Mouse (Mus musculus) megakaryocyte-erythroid progenitor cell, adult 5-6 weeks (primary cell): ENCODE data around the gene Irf9. TPM values are rescaled to one million over a fixed set of nuclear protein-coding genes. Genes with fewer than 3 reads are reported as not detected.

Experiments
- ATAC-seq: replicated peaks from 2 replicates; pipeline ENCODE4 v1.8.0; 2016; ENCODE audit warnings: mild to moderate bottlenecking, inconsistent platforms; ENCODE audit not compliant: severe bottlenecking, poor library complexity, low FRiP score, low TSS enrichment
- total RNA-seq, 2 experiments: library from RNA; stranded (forward) in 1 of 2; stranded (reverse) in 1 of 2; fragments of 200-1000, 215-1000 nt in 1 of 2; fragments of >200 nt in 1 of 2; fragmentation: Nextera tagmentation in 1 of 2; gene quantifications; 2 replicates each; pipeline ENCODE4 v1.2.3; 2014 to 2017

The Irf9 gene
- total RNA-seq, 2 experiments from 2014 or later, result 41.7 to 65.2 TPM

DNA sequence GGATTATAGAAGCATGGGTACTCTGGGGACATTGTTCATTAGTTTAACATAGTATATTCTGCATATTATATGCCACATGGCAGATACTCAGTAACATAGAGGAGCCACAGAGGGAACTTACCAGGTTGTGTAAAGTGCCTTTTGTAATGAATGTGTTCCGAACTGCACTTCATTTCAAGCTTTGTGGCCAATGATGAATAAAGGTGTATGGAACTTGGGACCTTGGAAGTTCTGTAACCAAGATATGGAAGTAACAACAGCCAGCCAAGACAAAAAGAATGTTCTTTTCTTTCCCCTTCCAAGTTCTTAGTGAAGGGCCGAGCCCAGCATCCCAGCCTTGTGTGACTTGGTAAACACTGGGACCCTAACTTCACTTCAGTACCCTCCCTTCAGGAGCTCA, 46.5 kb downstream of the Irf9 start, which contains the start of gene Tssk4:
TSS of gene Tssk4 (plus strand) at position 301 of the 400 bp plus-strand sequence.
- no peak for ATAC-seq

DNA sequence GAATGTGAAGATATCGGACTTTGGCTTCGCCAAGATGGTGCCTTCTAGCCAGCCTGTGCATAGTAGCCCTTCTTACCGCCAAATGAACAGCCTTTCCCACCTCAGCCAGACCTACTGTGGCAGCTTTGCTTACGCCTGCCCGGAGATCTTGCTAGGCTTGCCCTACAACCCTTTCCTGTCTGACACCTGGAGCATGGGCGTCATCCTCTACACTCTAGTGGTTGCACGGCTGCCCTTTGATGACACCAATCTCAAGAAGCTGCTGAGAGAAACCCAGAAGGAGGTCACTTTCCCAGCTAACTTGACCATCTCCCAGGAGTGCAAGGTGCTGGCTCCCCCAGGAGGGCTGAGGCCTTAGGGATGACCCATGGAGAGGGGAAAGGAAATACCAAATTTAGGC, 48.2 kb downstream of the Irf9 start:
- no peak for ATAC-seq

DNA sequence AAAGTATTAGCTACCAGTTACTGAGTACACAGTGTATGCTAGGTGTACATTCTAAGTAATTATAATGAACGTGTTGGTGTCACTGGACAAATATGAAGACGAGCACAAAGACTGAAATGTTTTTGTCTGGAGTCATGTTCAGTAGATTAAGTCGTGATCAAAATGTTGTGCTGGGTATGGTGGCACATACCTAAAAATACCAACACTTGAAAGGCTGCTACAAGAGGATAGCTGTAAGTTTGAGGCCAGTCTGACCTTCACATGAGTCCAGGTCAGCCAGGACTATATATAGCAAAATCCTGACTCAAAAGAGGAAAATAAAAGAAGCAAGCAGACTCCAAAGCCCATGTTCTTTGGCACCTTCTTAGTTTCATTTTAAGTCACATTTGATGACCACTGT, 53.6 kb downstream of the Irf9 start:
- ATAC-seq, result no peak

DNA sequence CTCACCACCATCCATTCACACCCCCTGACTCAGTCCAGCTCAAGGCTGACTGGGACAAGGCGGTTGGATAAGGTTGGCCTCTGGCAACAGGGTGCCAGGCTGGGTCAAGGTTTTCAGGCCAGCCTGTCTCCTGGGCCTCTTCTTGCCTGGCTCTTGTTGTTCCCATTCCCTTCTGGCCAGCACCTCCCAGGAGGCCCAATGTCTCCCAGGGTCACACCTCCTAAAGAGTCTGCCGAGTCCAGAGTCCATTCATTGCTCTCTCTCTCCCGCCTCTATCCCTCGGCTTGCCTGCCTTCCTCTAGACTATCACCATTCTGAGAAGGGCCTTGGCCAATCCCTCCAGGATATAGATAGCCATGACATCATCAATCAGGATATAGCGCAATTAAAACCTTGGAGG, 54.6 kb downstream of the Irf9 start:
- no peak for ATAC-seq

Other genes starting within 250 kb of the Irf9 start
Only the 30 nearest of the 31 such genes appear.
- gene Dhrs4, start 124.8 kb upstream of the Irf9 start, total RNA-seq (2014; fragmentation: Nextera tagmentation), result 103 and 133 TPM in 2 replicates
- gene Dhrs4, start 124.8 kb upstream of the Irf9 start, total RNA-seq (2017), result 128 and 189 TPM in 2 replicates
- 0.77 and 1.3 TPM in 2 replicates for gene Carmil3, start 112.9 kb upstream of the Irf9 start, total RNA-seq (2014; fragmentation: Nextera tagmentation)
- gene Carmil3, start 112.9 kb upstream of the Irf9 start, total RNA-seq (2017), result 0.42 and 0.70 TPM in 2 replicates
- gene Cpne6, start 93.1 kb upstream of the Irf9 start, total RNA-seq (2014; fragmentation: Nextera tagmentation), result not detected in 2 replicates
- not detected in 2 replicates for gene Cpne6, start 93.1 kb upstream of the Irf9 start, total RNA-seq (2017)
- not detected in 2 replicates for gene Nrl, start 78.6 kb upstream of the Irf9 start, total RNA-seq (2014; fragmentation: Nextera tagmentation)
- not detected in 2 replicates for gene Nrl, start 78.6 kb upstream of the Irf9 start, total RNA-seq (2017)
- gene Pck2, start 63.3 kb upstream of the Irf9 start, total RNA-seq (2014; fragmentation: Nextera tagmentation), result 66.0 and 88.0 TPM in 2 replicates
- 48.7 and 55.6 TPM in 2 replicates for gene Pck2, start 63.3 kb upstream of the Irf9 start, total RNA-seq (2017)
- gene Dcaf11, start 43.6 kb upstream of the Irf9 start, total RNA-seq (2014; fragmentation: Nextera tagmentation), result 41.6 and 45.9 TPM in 2 replicates
- 48.3 and 115 TPM in 2 replicates for gene Dcaf11, start 43.6 kb upstream of the Irf9 start, total RNA-seq (2017)
- 2.7 TPM in 1 of 2 replicates, not detected in the other for gene A730061H03Rik, start 43.2 kb upstream of the Irf9 start, total RNA-seq (2014; fragmentation: Nextera tagmentation)
- gene A730061H03Rik, start 43.2 kb upstream of the Irf9 start, total RNA-seq (2017), result 14.8 TPM in 1 of 2 replicates, not detected in the other
- gene Fitm1, start 28.0 kb upstream of the Irf9 start, total RNA-seq (2014; fragmentation: Nextera tagmentation), result not detected in 2 replicates
- gene Fitm1, start 28.0 kb upstream of the Irf9 start, total RNA-seq (2017), result not detected in 2 replicates
- 311 and 359 TPM in 2 replicates for gene Psme1, start 25.4 kb upstream of the Irf9 start, total RNA-seq (2014; fragmentation: Nextera tagmentation)
- gene Psme1, start 25.4 kb upstream of the Irf9 start, total RNA-seq (2017), result 249 and 300 TPM in 2 replicates
- gene Emc9, start 18.3 kb upstream of the Irf9 start, total RNA-seq (2014; fragmentation: Nextera tagmentation), result 37.3 and 44.8 TPM in 2 replicates
- 22.7 and 26.7 TPM in 2 replicates for gene Emc9, start 18.3 kb upstream of the Irf9 start, total RNA-seq (2017)
- 190 and 268 TPM in 2 replicates for gene Psme2, start 12.5 kb upstream of the Irf9 start, total RNA-seq (2014; fragmentation: Nextera tagmentation)
- 208 and 351 TPM in 2 replicates for gene Psme2, start 12.5 kb upstream of the Irf9 start, total RNA-seq (2017)
- gene Rnf31, start 11.9 kb upstream of the Irf9 start, total RNA-seq (2014; fragmentation: Nextera tagmentation), result 35.8 and 47.0 TPM in 2 replicates
- gene Rnf31, start 11.9 kb upstream of the Irf9 start, total RNA-seq (2017), result 23.8 and 46.4 TPM in 2 replicates
- 28.2 and 53.3 TPM in 2 replicates for gene Rec8, start 14.5 kb downstream of the Irf9 start, total RNA-seq (2014; fragmentation: Nextera tagmentation)
- 16.0 and 27.6 TPM in 2 replicates for gene Rec8, start 14.5 kb downstream of the Irf9 start, total RNA-seq (2017)
- gene Ipo4, start 32.4 kb downstream of the Irf9 start, total RNA-seq (2014; fragmentation: Nextera tagmentation), result 79.0 and 101 TPM in 2 replicates
- 21.2 and 26.9 TPM in 2 replicates for gene Ipo4, start 32.4 kb downstream of the Irf9 start, total RNA-seq (2017)
- 4.9 and 11.6 TPM in 2 replicates for gene Gm49378, start 34.3 kb downstream of the Irf9 start, total RNA-seq (2014; fragmentation: Nextera tagmentation)
- 3.5 and 3.7 TPM in 2 replicates for gene Gm49378, start 34.3 kb downstream of the Irf9 start, total RNA-seq (2017)
- 43.8 and 52.6 TPM in 2 replicates for gene Tm9sf1, start 40.2 kb downstream of the Irf9 start, total RNA-seq (2014; fragmentation: Nextera tagmentation)
- gene Tm9sf1, start 40.2 kb downstream of the Irf9 start, total RNA-seq (2017), result 61.9 and 77.4 TPM in 2 replicates
- gene Tssk4, start 46.6 kb downstream of the Irf9 start, total RNA-seq (2014; fragmentation: Nextera tagmentation), result 0.87 and 0.99 TPM in 2 replicates
- gene Tssk4, start 46.6 kb downstream of the Irf9 start, total RNA-seq (2017), result 0.69 TPM in 1 of 2 replicates, not detected in the other
- 39.9 and 57.6 TPM in 2 replicates for gene Mdp1, start 56.9 kb downstream of the Irf9 start, total RNA-seq (2014; fragmentation: Nextera tagmentation)
- gene Mdp1, start 56.9 kb downstream of the Irf9 start, total RNA-seq (2017), result 33.5 and 34.1 TPM in 2 replicates
- 20.2 and 31.1 TPM in 2 replicates for gene Gmpr2, start 68.4 kb downstream of the Irf9 start, total RNA-seq (2014; fragmentation: Nextera tagmentation)
- gene Gmpr2, start 68.4 kb downstream of the Irf9 start, total RNA-seq (2017), result 22.6 and 24.8 TPM in 2 replicates
- gene Nedd8, start 68.6 kb downstream of the Irf9 start, total RNA-seq (2014; fragmentation: Nextera tagmentation), result 398 and 455 TPM in 2 replicates
- 365 and 374 TPM in 2 replicates for gene Nedd8, start 68.6 kb downstream of the Irf9 start, total RNA-seq (2017)
- gene Tinf2, start 78.2 kb downstream of the Irf9 start, total RNA-seq (2014; fragmentation: Nextera tagmentation), result 22.2 and 59.3 TPM in 2 replicates
- 22.8 and 24.0 TPM in 2 replicates for gene Tinf2, start 78.2 kb downstream of the Irf9 start, total RNA-seq (2017)
- not detected in 2 replicates for gene Tgm1, start 110.4 kb downstream of the Irf9 start, total RNA-seq (2014; fragmentation: Nextera tagmentation)
- 0.15 TPM in 1 of 2 replicates, not detected in the other for gene Tgm1, start 110.4 kb downstream of the Irf9 start, total RNA-seq (2017)
- gene Rabggta, start 118.7 kb downstream of the Irf9 start, total RNA-seq (2014; fragmentation: Nextera tagmentation), result 14.4 and 20.2 TPM in 2 replicates
- 7.7 and 12.6 TPM in 2 replicates for gene Rabggta, start 118.7 kb downstream of the Irf9 start, total RNA-seq (2017)
- 21.5 and 31.0 TPM in 2 replicates for gene Dhrs1, start 142.1 kb downstream of the Irf9 start, total RNA-seq (2014; fragmentation: Nextera tagmentation)
- 10.0 and 10.3 TPM in 2 replicates for gene Dhrs1, start 142.1 kb downstream of the Irf9 start, total RNA-seq (2017)
- gene Nop9, start 142.1 kb downstream of the Irf9 start, total RNA-seq (2014; fragmentation: Nextera tagmentation), result 35.8 and 52.0 TPM in 2 replicates
- 24.8 and 27.5 TPM in 2 replicates for gene Nop9, start 142.1 kb downstream of the Irf9 start, total RNA-seq (2017)
- gene Cideb, start 154.9 kb downstream of the Irf9 start, total RNA-seq (2014; fragmentation: Nextera tagmentation), result not detected in 2 replicates
- gene Cideb, start 154.9 kb downstream of the Irf9 start, total RNA-seq (2017), result not detected in 2 replicates
- not detected in 2 replicates for gene Ltb4r2, start 157.9 kb downstream of the Irf9 start, total RNA-seq (2014; fragmentation: Nextera tagmentation)
- gene Ltb4r2, start 157.9 kb downstream of the Irf9 start, total RNA-seq (2017), result 0.38 and 1.7 TPM in 2 replicates
- 0.50 and 3.5 TPM in 2 replicates for gene Ltb4r1, start 162.4 kb downstream of the Irf9 start, total RNA-seq (2014; fragmentation: Nextera tagmentation)
- gene Ltb4r1, start 162.4 kb downstream of the Irf9 start, total RNA-seq (2017), result 0.76 and 3.1 TPM in 2 replicates
- gene Adcy4, start 180.5 kb downstream of the Irf9 start, total RNA-seq (2014; fragmentation: Nextera tagmentation), result not detected in 2 replicates
- gene Adcy4, start 180.5 kb downstream of the Irf9 start, total RNA-seq (2017), result not detected in 2 replicates
- 55.7 and 87.0 TPM in 2 replicates for gene Ripk3, start 185.3 kb downstream of the Irf9 start, total RNA-seq (2014; fragmentation: Nextera tagmentation)
- gene Ripk3, start 185.3 kb downstream of the Irf9 start, total RNA-seq (2017), result 8.9 and 23.1 TPM in 2 replicates